Mouse (Mus musculus) neutrophil, adult 5-6 weeks (primary cell): ENCODE results near the gene Anxa9. TPM values are rescaled to one million over a fixed set of nuclear protein-coding genes. Genes with fewer than 3 reads are reported as not detected.
"Not testable (repeated sequence)": the region's sequence is repeated elsewhere in the genome, so short reads cannot be mapped to it uniquely, and the experiment has no call there.

ENCODE experiments used
- ATAC-seq: fragments of 151-379, 151-347 bp; 2 replicates; pipeline ENCODE4 v1.8.0; 2017; ENCODE audit warnings: mild to moderate bottlenecking, moderate TSS enrichment; ENCODE audit not compliant: insufficient number of reproducible peaks, poor library complexity, low FRiP score, severe bottlenecking; ENCODE audit errors: extremely low read depth
- total RNA-seq: library from RNA; stranded (forward); fragments of 200-1000 nt; gene quantifications from 2 replicates; pipeline ENCODE4 v1.2.3, GENCODE M21; 2017

Gene Anxa9
- 1.5 and 2.3 TPM in 2 replicates for total RNA-seq

DNA sequence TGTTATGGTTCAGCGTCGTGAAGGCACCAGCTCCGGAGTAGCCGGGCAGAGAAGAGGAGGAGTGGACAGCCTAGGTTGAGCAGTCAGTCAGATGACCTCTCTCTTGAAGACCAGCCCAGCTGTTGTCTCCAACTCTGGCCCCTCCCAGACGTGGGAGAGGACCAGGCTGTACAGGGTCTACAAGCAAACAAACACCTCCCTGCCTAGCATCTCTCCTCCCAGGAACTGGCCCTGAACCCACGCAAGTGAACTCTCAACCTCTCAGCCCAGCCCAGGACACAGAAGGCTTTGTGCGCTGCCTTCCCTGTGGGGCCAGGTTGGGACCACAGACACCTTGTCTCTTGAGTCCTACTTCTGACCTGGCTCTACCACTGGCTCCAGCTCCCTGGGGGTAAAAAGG lies at the start of gene Anxa9:
TSS of gene Anxa9 (minus strand) at position 77 of the 400 bp plus-strand sequence.
- no peak for ATAC-seq

DNA sequence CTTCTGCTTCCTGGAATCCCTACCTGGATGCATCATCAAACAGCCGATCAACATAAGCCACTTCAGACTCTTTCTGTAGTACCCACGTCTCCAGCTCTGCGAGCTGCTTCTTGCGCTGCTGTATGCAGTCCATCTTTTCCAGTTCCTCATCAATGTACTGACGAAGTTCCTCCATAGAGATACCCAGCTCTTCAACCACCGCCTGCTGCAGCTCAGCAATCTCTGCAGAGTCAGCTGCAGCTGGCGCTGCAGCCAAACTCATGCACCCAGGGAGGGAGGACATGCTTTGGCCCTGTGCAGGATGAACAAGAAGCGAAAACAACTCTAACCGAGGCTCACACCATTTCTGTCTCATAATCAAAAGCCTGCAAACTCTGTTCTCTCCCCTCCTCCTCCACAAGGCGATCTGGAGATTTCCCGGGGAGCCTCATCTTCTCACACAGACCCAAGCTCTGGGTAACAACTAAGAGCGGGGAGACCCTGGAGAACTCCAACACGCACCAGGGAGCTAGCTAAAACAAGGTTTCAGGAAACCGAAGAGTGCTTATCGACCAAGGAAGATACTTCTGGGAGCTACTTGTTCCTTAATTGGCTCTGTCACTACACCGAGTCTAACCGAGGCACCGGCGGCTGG lies 49.1 kb upstream of the Anxa9 start:
- ATAC-seq, result peak; percentile 37

DNA sequence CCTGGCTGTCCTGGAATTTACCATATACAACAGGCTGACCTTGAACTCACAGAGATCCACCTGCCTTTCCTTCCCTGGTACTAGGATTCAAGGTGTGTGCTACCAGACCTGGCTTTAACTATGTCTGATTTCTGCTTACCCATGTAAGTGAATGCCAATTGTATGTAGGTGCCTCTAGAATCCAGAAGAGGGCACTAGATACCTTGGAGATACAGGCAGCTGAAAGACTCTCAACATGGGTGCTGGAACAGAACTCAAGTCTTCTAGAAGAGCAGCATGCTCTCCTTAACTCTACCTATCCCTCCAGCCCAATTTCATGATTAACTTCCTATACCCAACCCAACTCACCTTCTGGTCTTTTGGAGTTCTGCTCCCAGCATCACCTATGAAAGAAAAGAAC lies 42.5 kb upstream of the Anxa9 start:
- ATAC-seq, result peak; percentile 85

GRCm38 (mm10) chr3:95348343-95348742 lies 41.4 kb upstream of the Anxa9 start:
- not testable (repeated sequence) for ATAC-seq

DNA sequence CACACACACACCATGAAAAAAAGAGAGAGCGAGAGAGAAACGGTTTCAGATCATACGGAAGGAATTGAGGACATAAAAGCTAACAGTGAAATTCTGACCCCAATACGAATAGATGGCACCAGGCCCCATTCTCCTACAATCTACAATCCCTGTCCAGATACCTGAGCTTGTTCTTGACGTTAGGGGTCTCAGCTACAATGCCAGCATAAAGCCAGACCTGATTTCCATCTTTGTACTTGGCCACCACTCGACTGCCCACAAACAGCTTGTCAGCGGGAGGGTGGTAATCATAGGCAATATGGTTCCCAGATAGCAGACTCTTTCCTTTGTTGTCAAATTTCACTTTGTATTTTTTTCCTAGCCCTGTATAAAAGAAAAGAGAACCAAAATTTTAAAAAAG lies 39.5 kb upstream of the Anxa9 start:
- ATAC-seq, result no peak

- not testable (repeated sequence) for ATAC-seq
Observed at GRCm38 (mm10) chr3:95343356-95344000, 36.5 kb upstream of the Anxa9 start.

- no peak for ATAC-seq
Observed at GRCm38 (mm10) chr3:95338251-95338650, 31.3 kb upstream of the Anxa9 start.

- ATAC-seq, result no peak
Observed at GRCm38 (mm10) chr3:95337345-95337744, 30.4 kb upstream of the Anxa9 start.

DNA sequence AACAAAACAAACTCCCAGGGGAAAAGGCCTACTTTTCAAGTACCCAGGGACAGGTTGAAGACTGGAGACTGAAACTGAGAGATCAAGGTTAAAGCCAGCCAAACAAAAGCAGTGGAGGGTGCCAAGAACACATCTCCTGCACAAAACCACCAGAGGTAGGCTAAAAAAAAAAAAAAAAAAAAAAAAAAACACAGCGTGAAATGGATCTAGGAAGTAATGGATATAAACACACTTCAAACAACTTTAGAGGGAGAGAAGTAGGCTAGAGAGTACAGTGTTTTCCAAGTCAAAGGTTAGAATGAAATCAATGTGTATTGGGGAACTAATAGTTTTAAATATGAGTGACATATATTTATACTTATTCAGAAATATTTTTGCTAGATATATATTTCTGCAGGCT lies 24.6 kb upstream of the Anxa9 start:
- no peak for ATAC-seq

GRCm38 (mm10) chr3:95328803-95329404 lies 21.9 kb upstream of the Anxa9 start:
- no peak for ATAC-seq

DNA sequence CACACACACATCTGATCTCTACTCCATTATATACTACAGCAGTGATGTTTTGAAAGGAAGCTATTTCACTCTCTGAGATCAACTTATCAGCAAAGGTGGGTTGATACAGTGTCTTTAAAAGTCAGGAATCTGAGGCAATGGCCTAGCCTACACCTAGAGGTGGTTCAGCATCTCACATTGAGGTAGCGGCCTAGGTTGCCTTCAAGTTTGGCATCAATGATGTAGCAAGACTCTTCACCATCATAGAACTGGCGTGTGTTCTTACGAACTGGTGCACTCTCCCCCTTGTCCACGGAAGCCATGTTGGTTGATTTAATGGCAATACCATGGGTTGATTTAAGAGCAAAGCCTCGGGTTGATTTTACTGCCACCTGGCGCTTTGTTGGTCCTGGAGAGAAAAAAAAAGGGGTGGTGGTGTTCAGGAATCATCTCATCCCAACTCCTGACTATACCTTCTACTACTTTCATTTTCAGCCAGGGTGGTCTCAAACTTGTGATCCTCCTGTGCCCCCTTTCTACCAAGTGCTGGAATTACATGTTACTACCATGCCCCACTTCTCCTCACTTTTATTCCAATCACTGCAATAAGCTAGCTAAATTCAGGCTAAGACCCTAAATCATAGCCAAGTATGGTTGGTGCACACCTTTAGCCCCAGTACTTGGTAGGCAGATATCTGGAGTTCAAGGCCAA lies 17.6 kb upstream of the Anxa9 start:
- ATAC-seq, result no peak

DNA sequence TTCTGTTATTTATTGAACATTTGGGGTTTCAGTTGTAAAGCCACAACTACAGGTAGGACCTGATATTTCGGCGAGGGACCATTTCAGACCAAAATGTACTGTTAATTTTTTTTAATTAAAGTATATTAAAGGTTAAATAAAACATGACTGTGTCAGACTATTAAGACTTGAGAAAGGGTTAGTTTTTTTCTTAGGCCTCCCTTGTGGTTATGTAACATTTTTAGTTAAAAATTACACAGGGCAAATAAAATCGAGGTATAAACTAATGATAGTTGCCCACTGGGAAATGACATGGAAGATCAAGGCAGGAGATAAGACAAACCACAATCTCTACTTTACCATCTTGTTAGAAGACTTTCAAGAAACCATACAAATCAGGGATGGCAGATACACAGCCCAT lies 16.5 kb upstream of the Anxa9 start:
- ATAC-seq, result no peak

GRCm38 (mm10) chr3:95319701-95320625 lies 13.0 kb upstream of the Anxa9 start:
- no peak for ATAC-seq

GRCm38 (mm10) chr3:95319110-95319509 lies 12.1 kb upstream of the Anxa9 start:
- ATAC-seq, result no peak

DNA sequence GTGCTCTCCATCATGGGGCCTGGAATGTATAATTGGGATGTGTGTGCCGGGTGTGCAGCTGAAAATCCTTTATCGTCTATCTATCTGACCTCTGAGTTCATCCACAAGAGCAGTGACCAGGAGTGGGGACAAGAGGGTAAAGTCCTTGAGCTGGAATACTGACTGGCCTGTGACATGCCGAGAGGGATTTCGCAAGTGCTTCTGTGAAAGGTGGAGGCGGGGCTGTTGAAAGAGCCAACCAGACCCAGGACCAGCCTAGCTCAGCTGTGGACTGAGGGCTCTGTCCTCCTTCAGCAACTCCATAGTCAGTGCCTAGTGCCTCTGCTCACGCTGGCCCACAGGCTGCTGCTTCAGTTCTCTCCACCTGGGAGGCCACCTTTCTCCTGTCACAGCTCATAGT lies 11.6 kb upstream of the Anxa9 start:
- ATAC-seq, result 0 out of 2 replicates have a peak, but pooled peaks have one; percentile 18

GRCm38 (mm10) chr3:95317414-95318080 lies 10.6 kb upstream of the Anxa9 start:
- peak; percentile 39 for ATAC-seq

DNA sequence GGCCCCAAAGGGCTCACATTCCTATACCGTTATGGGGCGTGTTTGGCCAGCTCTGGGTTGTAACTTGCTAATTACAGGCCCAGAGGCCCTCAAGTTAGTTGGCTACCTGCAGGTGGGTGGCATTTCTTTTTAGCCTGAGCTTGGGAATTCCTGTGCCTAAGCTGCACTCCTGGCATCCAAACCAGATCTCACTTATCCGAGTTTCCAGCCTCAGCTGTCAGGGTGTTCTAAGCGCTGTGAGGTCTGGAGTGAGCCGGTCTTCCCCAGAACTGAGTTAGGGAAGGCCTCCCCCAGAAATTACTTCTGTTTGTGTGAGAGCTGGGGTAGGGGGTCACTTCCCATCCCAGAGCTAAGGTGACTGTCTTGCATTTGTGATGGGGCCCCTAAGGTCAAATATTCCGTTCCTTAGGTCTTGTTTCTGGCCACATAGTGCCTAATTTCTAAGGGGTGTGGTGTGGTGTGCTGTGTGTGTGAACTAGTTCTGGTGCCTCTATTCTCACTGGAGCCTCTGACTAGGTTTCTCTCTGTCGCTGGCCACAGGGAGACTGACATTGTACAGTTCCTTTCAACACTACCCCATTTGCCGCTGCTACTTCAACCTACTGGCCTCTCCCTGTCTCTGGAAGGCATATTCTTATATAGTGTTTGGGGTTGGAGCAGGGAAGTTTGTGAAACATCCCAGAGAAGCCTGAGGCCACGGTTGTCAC lies 9.0 kb upstream of the Anxa9 start:
- no peak for ATAC-seq
